Mouse (Mus musculus) right cerebral cortex, adult 2 months (tissue): Measurements from ENCODE around the gene Sytl1.

ENCODE experiments used
- DNase-seq, 2 experiments: peaks; one replicate each; pipeline ENCODE4 v3.0.0; 2021 to 2022; ENCODE audit warnings: low spot score in 2 of 2

The Sytl1 gene

GRCm38 (mm10) chr4:133262882-133263281, at the start of gene Sytl1:
Sytl1 (minus strand) TSS chr4:133263113.
- DNase-seq: no peak

- DNase-seq: peak; percentile 91 to 96
These were observed 47.0 kb upstream of the Sytl1 start for GRCm38 (mm10) chr4:133309948-133310347.

GRCm38 (mm10) chr4:133307331-133307730, 44.4 kb upstream of the Sytl1 start:
- DNase-seq: peak; percentile 62 to 65

- DNase-seq: no peak
These were observed 42.9 kb upstream of the Sytl1 start for GRCm38 (mm10) chr4:133305825-133306224.

- no peak for DNase-seq
These were observed 41.9 kb upstream of the Sytl1 start for GRCm38 (mm10) chr4:133304770-133305169.

GRCm38 (mm10) chr4:133302668-133303067, 39.8 kb upstream of the Sytl1 start:
- DNase-seq: no peak

GRCm38 (mm10) chr4:133301802-133302201, 38.9 kb upstream of the Sytl1 start:
- DNase-seq: peak; percentile 74 to 80

- no peak for DNase-seq
These were observed 37.5 kb upstream of the Sytl1 start for GRCm38 (mm10) chr4:133300421-133300820.

GRCm38 (mm10) chr4:133299701-133300100, 36.8 kb upstream of the Sytl1 start:
- peak; percentile 61 to 73 for DNase-seq

- DNase-seq: peak; percentile 86 to 90
These were observed 35.8 kb upstream of the Sytl1 start for GRCm38 (mm10) chr4:133298516-133299365.

- peak; percentile 83 to 85 for DNase-seq
These were observed 34.9 kb upstream of the Sytl1 start for GRCm38 (mm10) chr4:133297801-133298238.

GRCm38 (mm10) chr4:133297360-133297759, 34.4 kb upstream of the Sytl1 start:
- DNase-seq: no peak

- no peak for DNase-seq
These were observed 31.2 kb upstream of the Sytl1 start for GRCm38 (mm10) chr4:133294084-133294483.

GRCm38 (mm10) chr4:133292901-133293843, 30.3 kb upstream of the Sytl1 start:
- DNase-seq: no peak

GRCm38 (mm10) chr4:133292405-133292804, 29.5 kb upstream of the Sytl1 start:
- DNase-seq: no peak

GRCm38 (mm10) chr4:133291255-133291654, 28.3 kb upstream of the Sytl1 start:
- no peak for DNase-seq

GRCm38 (mm10) chr4:133286476-133287077, 23.7 kb upstream of the Sytl1 start:
- DNase-seq: no peak

- DNase-seq: no peak
These were observed 23.0 kb upstream of the Sytl1 start for GRCm38 (mm10) chr4:133285950-133286349.

GRCm38 (mm10) chr4:133285299-133285698, 22.4 kb upstream of the Sytl1 start:
- no peak for DNase-seq

- no peak for DNase-seq
These were observed 19.7 kb upstream of the Sytl1 start for GRCm38 (mm10) chr4:133282656-133283055.

GRCm38 (mm10) chr4:133281951-133282481, 19.1 kb upstream of the Sytl1 start:
- DNase-seq: no peak

GRCm38 (mm10) chr4:133281513-133281912, 18.6 kb upstream of the Sytl1 start:
- no peak for DNase-seq
